Mouse (Mus musculus) intestine, postnatal 0 days (tissue): ENCODE measurements around the gene Gabrb3. TPM values are rescaled to one million over a fixed set of nuclear protein-coding genes. Genes with fewer than 3 reads are reported as not detected.
"Not testable (repeated sequence)": the region's sequence is repeated elsewhere in the genome, so short reads cannot be mapped to it uniquely, and the experiment has no call there.

Source experiments
- ATAC-seq: fragments of 200-750 bp; cut with Nextera tagmentation; 2 replicates; pipeline ENCODE4 v1.8.0; 2017; ENCODE audit warnings: mild to moderate bottlenecking, moderate TSS enrichment, moderate library complexity
- H3K27ac ChIP-seq: fragments of 300-500 bp; sonication (generic); 2 replicates; pipeline ENCODE4 v1.5.1; 2014; ENCODE audit warnings: mild to moderate bottlenecking, low read depth, low read length, moderate library complexity
- H3K27me3 ChIP-seq: fragments of 300-500 bp; sonication (generic); replicated peaks from 2 replicates; pipeline ENCODE4 v1.6.1; 2014; ENCODE audit warnings: low read length, mixed read lengths; ENCODE audit not compliant: control insufficient read depth, insufficient read depth
- H3K36me3 ChIP-seq: fragments of 300-500 bp; sonication (generic); 2 replicates; pipeline ENCODE4 v1.6.1; 2014; ENCODE audit warnings: mild to moderate bottlenecking, moderate library complexity; ENCODE audit not compliant: control insufficient read depth, insufficient read depth
- H3K4me1 ChIP-seq: fragments of 300-500 bp; sonication (generic); replicated peaks from 2 replicates; pipeline ENCODE4 v1.6.1; 2014; ENCODE audit warnings: antibody characterized with exemption, low read length, mixed read lengths; ENCODE audit not compliant: control insufficient read depth, insufficient read depth
- H3K4me2 ChIP-seq: fragments of 300-500 bp; sonication (generic); replicated peaks from 2 replicates; pipeline ENCODE4 v1.6.1; 2014; ENCODE audit warnings: low read depth, mild to moderate bottlenecking, moderate library complexity
- H3K4me3 ChIP-seq: fragments of 300-500 bp; sonication (generic); 2 replicates; pipeline ENCODE4 v1.5.1; 2014; ENCODE audit warnings: low read depth, low read length
- H3K9ac ChIP-seq: fragments of 300-500 bp; sonication (generic); 2 replicates; pipeline ENCODE4 v1.6.1; 2014; ENCODE audit warnings: mild to moderate bottlenecking, low read depth, low read length
- H3K9me3 ChIP-seq: fragments of 300-500 bp; sonication (generic); 2 replicates; pipeline ENCODE4 v1.6.1; 2016; ENCODE audit warnings: mixed run types; ENCODE audit not compliant: control insufficient read depth
- CTCF ChIP-seq: sonication (generic); IDR thresholded peaks from 2 replicates; pipeline ENCODE4 v1.5.1; 2016; ENCODE audit warnings: low read depth, mild to moderate bottlenecking, control low read depth, antibody characterized with exemption, moderate library complexity
- WGBS: fragments of 180-500 bp; shearing (Covaris S2); extraction: QIAGEN DNeasy Blood & Tissue Kit; methylation state at CpG from one replicate; pipeline ENCODE4 v1.1.7; 2014; 5-methylcytosine and 5-hydroxymethylcytosine counted together
- polyA plus RNA-seq: library from polyadenylated mRNA; unstranded; fragments of >200 nt; fragmentation: Nextera tagmentation; extraction: Ambion mirVana; gene quantifications from 2 replicates; pipeline ENCODE4 v1.2.1, GENCODE M21; 2015

The Gabrb3 gene
- polyA plus RNA-seq, 1 experiment from 2014 or later, result 4.3 TPM

DNA sequence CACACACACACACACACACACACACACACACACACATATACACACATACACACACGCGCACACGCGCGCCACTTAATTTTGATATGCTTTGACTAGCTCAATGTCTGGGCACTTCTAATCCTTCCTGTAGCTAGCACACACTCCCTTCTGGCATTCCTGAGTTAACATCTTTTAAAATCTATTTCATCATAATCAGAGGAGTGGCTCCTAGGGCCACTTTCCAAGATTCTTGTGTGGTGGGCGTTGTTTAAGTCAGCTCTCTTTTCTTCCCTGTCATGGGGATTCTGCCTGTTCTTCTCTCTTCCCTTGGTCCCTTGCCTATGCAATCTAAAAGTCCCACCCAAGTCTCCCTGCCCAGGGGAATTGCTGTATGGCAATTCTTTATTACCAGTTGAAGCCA lies 286.6 kb downstream of the Gabrb3 start:
- Histone ChIP-seq H3K9me3 (no peaks in the 10 kb centered on the region), H3K27me3 (no peaks in the 10 kb centered on the region), H3K9ac (no peak overlapping the region), H3K4me1 (no peaks in the 10 kb centered on the region), H3K4me2 (no peak overlapping the region), H3K4me3 (no peak overlapping the region), H3K36me3 (no peaks in the 10 kb centered on the region), H3K27ac (no peak overlapping the region)
- WGBS, result 79% methylated on average over 6 of the region's 6 CpGs
- TF ChIP-seq CTCF, result no peak
- ATAC-seq, result no peak

DNA sequence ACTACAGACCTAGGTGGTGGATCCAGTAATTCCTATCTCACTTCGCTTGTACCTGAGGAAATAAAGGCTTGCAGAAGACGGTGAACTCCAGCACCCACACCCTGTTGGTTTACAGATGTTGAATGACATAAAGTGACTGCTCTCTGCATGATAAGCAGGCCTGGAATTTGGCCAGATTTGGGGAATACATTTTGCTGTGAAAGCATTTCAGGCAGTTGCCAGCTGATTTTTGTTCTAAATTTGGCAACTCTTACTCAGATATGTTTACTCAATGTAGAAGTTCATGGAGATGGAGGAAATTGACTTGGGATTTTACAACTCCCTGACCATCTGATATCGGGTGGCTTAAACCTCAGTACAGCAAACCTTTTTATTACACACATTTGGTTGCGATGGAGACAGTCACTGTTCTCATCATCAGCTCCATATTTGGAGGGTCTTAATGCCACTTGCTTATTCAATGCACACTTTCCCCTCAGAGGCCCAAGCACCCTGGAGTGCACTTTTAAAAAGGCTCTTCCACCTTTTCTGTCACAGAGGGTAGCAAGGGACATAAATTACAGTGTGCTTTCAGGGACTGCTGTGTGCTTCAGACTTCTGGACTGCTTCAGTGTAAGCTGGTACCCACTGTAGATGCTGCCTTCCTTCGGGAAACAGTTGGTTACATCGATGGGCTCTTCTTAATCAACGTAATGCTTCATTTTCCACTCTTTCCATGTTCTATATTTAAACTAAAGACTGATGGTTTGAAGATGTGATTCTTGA lies 287.7 kb downstream of the Gabrb3 start:
- 65% methylated on average over 7 of the region's 7 CpGs for WGBS
- H3K27me3 ChIP-seq, result no peaks in the 10 kb centered on the region
- H3K9ac ChIP-seq, result no peak overlapping the region
- TF ChIP-seq CTCF, result no peak
- H3K36me3 ChIP-seq, result no peaks in the 10 kb centered on the region
- no peak overlapping the region for H3K4me3 ChIP-seq
- H3K27ac ChIP-seq, result no peak overlapping the region
- no peak overlapping the region for H3K4me2 ChIP-seq
- ATAC-seq, result no peak
- no peaks in the 10 kb centered on the region for H3K9me3 ChIP-seq
- no peaks in the 10 kb centered on the region for H3K4me1 ChIP-seq

DNA sequence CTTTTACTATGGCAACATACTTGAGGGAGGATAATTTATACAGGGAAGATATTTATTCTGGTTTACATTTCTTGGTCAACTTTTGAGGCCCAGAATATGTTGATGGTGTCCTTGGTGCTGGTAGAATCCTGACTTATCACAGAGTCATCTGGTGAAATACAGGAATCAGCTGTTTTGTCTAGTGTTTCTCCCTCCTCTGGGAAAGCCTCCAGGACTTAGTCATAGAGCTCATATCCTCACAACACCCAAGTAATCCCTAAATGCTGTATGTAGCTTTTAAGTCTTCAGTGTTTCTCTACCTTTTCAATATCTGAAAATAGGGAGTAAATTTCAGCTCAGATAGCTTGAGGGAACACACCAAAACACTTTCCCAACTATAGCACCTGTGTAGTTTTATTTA lies 292.2 kb downstream of the Gabrb3 start:
- H3K4me3 ChIP-seq, result no peak overlapping the region
- TF ChIP-seq CTCF, result no peak
- H3K27ac ChIP-seq, result no peak overlapping the region
- no peaks in the 10 kb centered on the region for H3K27me3 ChIP-seq
- H3K9ac ChIP-seq, result no peak overlapping the region
- no peak for ATAC-seq
- H3K4me1 ChIP-seq, result no peaks in the 10 kb centered on the region
- no peaks in the 10 kb centered on the region for H3K9me3 ChIP-seq
- no peaks in the 10 kb centered on the region for H3K36me3 ChIP-seq
- no peak overlapping the region for H3K4me2 ChIP-seq

- no peaks in the 10 kb centered on the region for H3K36me3 ChIP-seq
- no peak overlapping the region for H3K27ac ChIP-seq
- no peaks in the 10 kb centered on the region for H3K9me3 ChIP-seq
- H3K27me3 ChIP-seq, result no peaks in the 10 kb centered on the region
- no peaks in the 10 kb centered on the region for H3K4me1 ChIP-seq
- no peak overlapping the region for H3K4me3 ChIP-seq
- TF ChIP-seq CTCF, result no peak
- 76% methylated on average over 2 of the region's 2 CpGs for WGBS
- no peak for ATAC-seq
- no peak overlapping the region for H3K4me2 ChIP-seq
- H3K9ac ChIP-seq, result no peak overlapping the region
These were observed 327.3 kb downstream of the Gabrb3 start for GRCm38 (mm10) chr7:57746836-57747235.

GRCm38 (mm10) chr7:57760466-57760865 lies 341.0 kb downstream of the Gabrb3 start:
- H3K9ac ChIP-seq, result no peak overlapping the region
- no peak overlapping the region for H3K4me3 ChIP-seq
- H3K36me3 ChIP-seq, result no peaks in the 10 kb centered on the region
- H3K9me3 ChIP-seq, result no peaks in the 10 kb centered on the region
- H3K4me2 ChIP-seq, result no peak overlapping the region
- no peak for ATAC-seq
- no peak overlapping the region for H3K27ac ChIP-seq
- 92% methylated on average over 5 of the region's 5 CpGs for WGBS
- H3K27me3 ChIP-seq, result no peaks in the 10 kb centered on the region
- no peak for TF ChIP-seq CTCF
- H3K4me1 ChIP-seq, result no peaks in the 10 kb centered on the region

GRCm38 (mm10) chr7:57778754-57779153 lies 359.3 kb downstream of the Gabrb3 start:
- Histone ChIP-seq H3K4me1 (no peaks in the 10 kb centered on the region), H3K27ac (no peak overlapping the region), H3K9me3 (no peaks in the 10 kb centered on the region), H3K4me2 (no peak overlapping the region), H3K36me3 (no peaks in the 10 kb centered on the region), H3K4me3 (no peak overlapping the region), H3K27me3 (no peaks in the 10 kb centered on the region), H3K9ac (no peak overlapping the region)
- ATAC-seq, result no peak
- WGBS, result 75% methylated on average over 5 of the region's 5 CpGs
- TF ChIP-seq CTCF, result no peak

- not testable (repeated sequence) for H3K36me3 ChIP-seq, H3K4me3 ChIP-seq, H3K9ac ChIP-seq, H3K27me3 ChIP-seq, H3K9me3 ChIP-seq, H3K4me1 ChIP-seq, ATAC-seq, H3K4me2 ChIP-seq, H3K27ac ChIP-seq
- 71% methylated on average over 2 of the region's 2 CpGs for WGBS
These were observed 366.6 kb downstream of the Gabrb3 start for GRCm38 (mm10) chr7:57786102-57786501.
